Mouse (Mus musculus): ENCODE data around the gene Gprc5a. TPM values are rescaled to one million over a fixed set of nuclear protein-coding genes. Genes with fewer than 3 reads are reported as not detected.

Gene Gprc5a
- total RNA-seq, 2 experiments from 2014 or later, result 0.38 to 0.75 TPM

Other genes with a start within 250 kb of the Gprc5a start
- gene Crebl2, start 235.5 kb upstream of the Gprc5a start, total RNA-seq (2021), result 1 to 10 TPM; 7.2 to 7.6 TPM
- 1 to 10 TPM; 3.2 to 4.0 TPM for gene Gpr19, start 167.1 kb upstream of the Gprc5a start, total RNA-seq (2021)
- gene Cdkn1b, start 145.2 kb upstream of the Gprc5a start, total RNA-seq (2021), result 10 to 100 TPM; 33.9 to 34.0 TPM
- 1 to 10 TPM; 1.4 to 1.9 TPM for gene Apold1, start 83.9 kb upstream of the Gprc5a start, total RNA-seq (2021)
- 10 to 100 TPM; 26.1 to 26.4 TPM for gene Ddx47, start 54.0 kb upstream of the Gprc5a start, total RNA-seq (2021)
- gene Gprc5d, start 52.6 kb downstream of the Gprc5a start, total RNA-seq (2021), result not detected
- 1 to 10 TPM; 3.4 to 3.9 TPM for gene Fam234b, start 132.3 kb downstream of the Gprc5a start, total RNA-seq (2021)
- 10 to 100 TPM in 1 of 2 experiments, 1 to 10 TPM in 1; 4.8 to 10.2 TPM for gene Hebp1, start 132.4 kb downstream of the Gprc5a start, total RNA-seq (2021)
- not detected for gene Gsg1, start 188.7 kb downstream of the Gprc5a start, total RNA-seq (2021)
- not detected for gene Pbp2, start 244.8 kb downstream of the Gprc5a start, total RNA-seq (2021)